Mouse (Mus musculus): ENCODE measurements around the gene 3830406C13Rik.
A peak's percentile ranks its signal among the peaks of the same experiment; 100 is the strongest.

3830406C13Rik gene

GRCm38 (mm10) chr14:12342458-12343131 lies 58.6 kb downstream of the 3830406C13Rik start:
- DNase-seq (ENCODE audit: low spot score) = peak; percentile 85

- peak; percentile 48 for DNase-seq (ENCODE audit: low spot score)
Measured at GRCm38 (mm10) chr14:12343451-12343941, 59.5 kb downstream of the 3830406C13Rik start.

GRCm38 (mm10) chr14:12344061-12344745 lies 60.2 kb downstream of the 3830406C13Rik start:
- DNase-seq (ENCODE audit: low spot score) = peak; percentile 37

GRCm38 (mm10) chr14:12344746-12345240 lies 60.8 kb downstream of the 3830406C13Rik start:
- DNase-seq (ENCODE audit: low spot score) = peak; percentile 70

GRCm38 (mm10) chr14:12345241-12345921 lies 61.4 kb downstream of the 3830406C13Rik start:
- peak; percentile 72 for DNase-seq (ENCODE audit: low spot score)

GRCm38 (mm10) chr14:12346011-12346864 lies 62.3 kb downstream of the 3830406C13Rik start:
- no peak for DNase-seq (ENCODE audit: low spot score)

GRCm38 (mm10) chr14:12346865-12347600 lies 63.1 kb downstream of the 3830406C13Rik start:
- DNase-seq (ENCODE audit: low spot score) = peak; percentile 50

GRCm38 (mm10) chr14:12348089-12348488 lies 64.1 kb downstream of the 3830406C13Rik start, which contains the start of gene Fezf2:
Fezf2 (minus strand) TSS chr14:12348189.
- DNase-seq (ENCODE audit: low spot score) = no peak

- DNase-seq (ENCODE audit: low spot score) = peak; percentile 32
Measured at GRCm38 (mm10) chr14:12349334-12350090, 65.5 kb downstream of the 3830406C13Rik start.

- no peak for DNase-seq (ENCODE audit: low spot score)
Measured at GRCm38 (mm10) chr14:12350271-12350916, 66.4 kb downstream of the 3830406C13Rik start.
